Mouse (Mus musculus) forebrain, embryonic 15.5 days (tissue): Measurements from ENCODE around the gene 4921524J17Rik. TPM values are rescaled to one million over a fixed set of nuclear protein-coding genes. Genes with fewer than 3 reads are reported as not detected.

Experiments used
- ATAC-seq: fragments of 200-750 bp; cut with Nextera tagmentation; replicated peaks from 2 replicates; pipeline ENCODE4 v1.8.0; 2017; ENCODE audit warnings: mild to moderate bottlenecking, moderate TSS enrichment, moderate library complexity
- H3K27ac ChIP-seq: fragments of 300-500 bp; sonication (generic); replicated peaks from 2 replicates; pipeline ENCODE4 v1.5.1; 2015; ENCODE audit warnings: mild to moderate bottlenecking, inconsistent platforms
- H3K27me3 ChIP-seq: fragments of 300-500 bp; sonication (generic); 2 replicates; pipeline ENCODE4 v1.6.1; 2015; ENCODE audit warnings: inconsistent platforms
- H3K36me3 ChIP-seq: fragments of 300-500 bp; sonication (generic); 2 replicates; pipeline ENCODE4 v1.6.1; 2015; ENCODE audit warnings: mild to moderate bottlenecking, inconsistent platforms
- H3K4me1 ChIP-seq: fragments of 300-500 bp; sonication (generic); 2 replicates; pipeline ENCODE4 v1.6.1; 2015; ENCODE audit warnings: inconsistent platforms
- H3K4me2 ChIP-seq: fragments of 300-500 bp; sonication (generic); replicated peaks from 2 replicates; pipeline ENCODE4 v1.6.1; 2015; ENCODE audit warnings: mild to moderate bottlenecking, inconsistent platforms
- H3K4me3 ChIP-seq: fragments of 300-500 bp; sonication (generic); 2 replicates; pipeline ENCODE4 v1.5.1; 2015; ENCODE audit warnings: mild to moderate bottlenecking, inconsistent platforms
- H3K9ac ChIP-seq: fragments of 300-500 bp; sonication (generic); replicated peaks from 2 replicates; pipeline ENCODE4 v1.6.1; 2015; ENCODE audit warnings: mild to moderate bottlenecking, inconsistent platforms
- H3K9me3 ChIP-seq: fragments of 300-500 bp; sonication (generic); 2 replicates; pipeline ENCODE4 v1.6.1; 2016; ENCODE audit warnings: inconsistent platforms
- WGBS: fragments of 180-500 bp; shearing (Covaris S2); methylation state at CpG from one replicate; pipeline ENCODE4 v1.1.7; 2015; ENCODE audit warnings: mixed read lengths; 5-methylcytosine and 5-hydroxymethylcytosine counted together
- polyA plus RNA-seq: library from polyadenylated mRNA; unstranded; fragments of >200 nt; fragmentation: Nextera tagmentation; extraction: Ambion mirVana; gene quantifications from 2 replicates; pipeline ENCODE4 v1.2.1, GENCODE M21; 2015

4921524J17Rik gene
- polyA plus RNA-seq, 1 experiment from 2014 or later = 74.7 TPM

- H3K36me3 ChIP-seq = no peaks in the 10 kb centered on the region
- H3K4me3 ChIP-seq = no peak overlapping the region
- H3K4me2 ChIP-seq = no peak overlapping the region
- peaks cover 20% of the 10 kb centered on the region for H3K4me1 ChIP-seq
- no peak overlapping the region for H3K9ac ChIP-seq
- no peaks in the 10 kb centered on the region for H3K9me3 ChIP-seq
- WGBS = 69% methylated on average over 12 of the region's 12 CpGs
- H3K27me3 ChIP-seq = no peaks in the 10 kb centered on the region
- no peak for ATAC-seq
- no peak overlapping the region for H3K27ac ChIP-seq
Observed at GRCm38 (mm10) chr8:85434817-85435216, 2.2 kb upstream of the 4921524J17Rik start.

DNA sequence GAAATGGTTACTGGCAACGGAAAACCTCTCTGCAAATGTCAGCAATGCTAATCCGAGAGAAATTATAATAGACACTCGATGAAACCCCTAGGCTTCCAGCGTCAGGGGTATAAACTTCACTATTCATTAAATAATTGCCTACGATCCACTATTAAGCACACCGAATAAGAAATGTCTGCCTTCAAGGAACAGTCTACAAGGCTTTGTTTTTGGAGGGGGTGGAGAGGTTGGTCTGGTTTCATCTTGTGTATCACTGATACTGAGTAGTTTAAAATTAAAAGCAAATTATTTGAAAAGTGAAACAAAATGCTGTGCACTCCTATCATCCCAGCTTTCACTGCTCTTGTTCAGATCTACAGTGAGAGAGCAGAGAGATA is 372 bp upstream of the 4921524J17Rik start:
- ATAC-seq = peak; percentile 75
- H3K4me2 ChIP-seq = peak overlapping the region; percentile 51
- H3K36me3 ChIP-seq = no peaks in the 10 kb centered on the region
- peak overlapping the region; percentile 81 for H3K4me3 ChIP-seq
- 2% methylated on average over 6 of the region's 6 CpGs for WGBS
- peak overlapping the region; percentile 94 for H3K27ac ChIP-seq
- no peaks in the 10 kb centered on the region for H3K9me3 ChIP-seq
- H3K4me1 ChIP-seq = peaks cover 33% of the 10 kb centered on the region
- no peaks in the 10 kb centered on the region for H3K27me3 ChIP-seq
- peak overlapping the region; percentile 43 for H3K9ac ChIP-seq

DNA sequence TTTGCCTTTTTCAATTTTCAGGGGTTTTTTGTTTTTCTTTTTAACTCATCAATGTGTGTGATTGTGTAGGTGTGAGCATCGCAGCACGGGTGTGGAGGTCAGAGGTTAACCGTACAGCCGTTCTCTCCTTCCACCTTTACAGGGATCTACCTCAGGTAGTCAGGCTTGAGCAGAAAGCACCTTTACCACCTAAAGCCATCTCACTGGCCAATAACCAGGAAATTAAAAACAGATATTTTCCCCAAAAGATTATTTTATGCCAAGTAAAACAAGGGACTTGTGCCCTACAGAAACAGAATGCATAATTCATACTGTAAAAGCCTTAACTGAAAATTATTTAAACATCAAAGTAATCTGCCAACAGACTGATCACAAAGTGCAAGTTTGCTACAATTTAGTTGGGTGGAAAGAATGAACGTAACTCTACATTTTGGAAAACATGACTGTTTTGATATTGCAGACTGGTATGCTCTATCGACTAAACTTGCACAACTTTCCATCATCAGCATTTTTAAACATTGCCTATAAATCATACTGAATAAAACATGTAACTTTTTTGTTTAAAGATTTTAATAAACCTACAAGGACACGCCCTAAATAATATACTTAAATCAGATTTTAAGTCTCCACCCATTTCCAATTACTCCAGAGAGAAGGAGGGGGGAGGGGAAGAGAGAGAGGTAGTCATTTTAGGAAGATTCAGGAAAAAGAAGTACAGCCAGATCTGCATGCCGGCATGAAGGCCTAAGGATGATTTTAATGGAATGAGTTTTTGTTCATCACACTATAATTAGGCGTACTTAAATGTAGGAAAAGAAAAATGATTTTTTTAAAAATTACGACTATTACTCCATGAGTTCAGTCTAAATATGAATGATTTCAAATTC is 1.1 kb downstream of the 4921524J17Rik start:
- Histone ChIP-seq H3K27me3 (no peaks in the 10 kb centered on the region), H3K36me3 (no peaks in the 10 kb centered on the region), H3K4me2 (peak overlapping the region; percentile 51), H3K27ac (peak overlapping the region; percentile 94), H3K4me1 (peaks cover 39% of the 10 kb centered on the region), H3K9me3 (no peaks in the 10 kb centered on the region), H3K4me3 (peak overlapping the region; percentile 81), H3K9ac (peak overlapping the region; percentile 79)
- 18% methylated on average over 10 of the region's 10 CpGs for WGBS
- ATAC-seq = no peak

DNA sequence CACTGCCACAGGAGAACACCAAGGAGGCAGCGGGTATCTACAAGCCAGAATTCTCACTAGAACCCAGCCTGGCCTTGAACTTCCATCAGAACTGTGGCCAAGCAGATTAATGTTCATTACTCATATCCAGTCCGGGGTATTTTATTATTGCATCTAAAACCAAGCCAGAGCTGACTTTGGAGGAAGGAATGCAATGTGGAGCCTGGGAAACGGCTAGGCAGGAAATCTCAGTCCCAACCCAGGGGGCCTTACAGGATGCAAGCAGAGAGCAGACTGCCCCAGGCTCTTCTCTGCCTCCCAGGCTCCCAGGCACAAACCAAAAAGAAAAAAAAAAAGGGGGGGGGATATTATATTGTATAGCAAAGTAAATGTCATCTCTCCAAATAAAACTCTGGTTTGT is 1.8 kb downstream of the 4921524J17Rik start:
- WGBS = 24% methylated on average over 3 of the region's 3 CpGs
- Histone ChIP-seq H3K9me3 (no peaks in the 10 kb centered on the region), H3K27me3 (no peaks in the 10 kb centered on the region), H3K27ac (no peak overlapping the region), H3K9ac (peak overlapping the region; percentile 79; the same call in 1 of the 2 replicates), H3K4me2 (peak overlapping the region; percentile 51), H3K4me1 (peaks cover 39% of the 10 kb centered on the region), H3K36me3 (no peaks in the 10 kb centered on the region), H3K4me3 (peak overlapping the region; percentile 81)
- ATAC-seq = no peak

DNA sequence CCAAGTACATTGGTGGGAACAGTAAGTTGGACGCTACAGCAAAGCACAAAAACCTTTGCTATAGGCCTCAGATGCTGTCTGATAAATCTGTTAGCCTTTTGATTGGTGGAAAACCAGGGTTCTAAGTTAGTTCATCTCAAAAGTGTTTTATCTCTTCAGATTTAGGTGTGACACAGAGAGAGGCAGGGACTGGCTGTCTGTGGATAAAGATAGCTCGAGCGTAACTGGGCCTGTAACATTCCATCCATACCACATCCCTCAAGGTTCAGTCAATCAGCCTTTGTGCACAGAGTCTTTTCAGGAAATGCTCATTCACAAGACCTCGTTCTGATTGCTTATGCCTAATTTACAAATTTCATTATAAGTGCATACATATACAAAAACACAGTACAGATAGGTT is 3.4 kb downstream of the 4921524J17Rik start:
- H3K4me1 ChIP-seq = peaks cover 39% of the 10 kb centered on the region
- H3K4me3 ChIP-seq = no peak overlapping the region
- no peaks in the 10 kb centered on the region; the same call in 1 of the 2 replicates for H3K36me3 ChIP-seq
- H3K27me3 ChIP-seq = no peaks in the 10 kb centered on the region
- H3K9ac ChIP-seq = peak overlapping the region; percentile 4; the same call in 1 of the 2 replicates
- WGBS = 11% methylated on average over 4 of the region's 4 CpGs
- peak overlapping the region; percentile 8; the same call in 1 of the 2 replicates for H3K4me2 ChIP-seq
- H3K27ac ChIP-seq = 0 out of 2 replicates have a peak overlapping the region, but pooled peaks have one; percentile 9
- ATAC-seq = no peak
- H3K9me3 ChIP-seq = no peaks in the 10 kb centered on the region

DNA sequence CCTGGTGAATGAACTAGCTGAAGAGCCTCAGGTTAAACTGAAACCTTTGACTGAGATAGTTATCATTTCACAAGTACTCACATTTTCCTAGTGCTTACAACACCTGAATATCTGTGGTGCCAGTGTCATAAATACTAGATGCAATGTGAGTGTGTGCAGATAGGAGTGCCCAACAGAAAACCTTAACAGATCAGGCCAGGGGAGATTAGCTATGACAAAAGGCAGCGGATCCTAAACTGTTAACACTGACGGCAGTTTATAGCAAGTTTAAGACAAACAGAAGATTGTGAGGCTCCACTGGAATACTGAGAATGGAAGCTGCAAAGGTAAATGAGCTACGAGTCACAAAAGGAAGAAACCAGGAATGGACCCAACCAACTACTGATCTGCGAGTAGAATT is 5.6 kb downstream of the 4921524J17Rik start:
- no peaks in the 10 kb centered on the region for H3K9me3 ChIP-seq
- H3K27ac ChIP-seq = no peak overlapping the region
- no peaks in the 10 kb centered on the region for H3K27me3 ChIP-seq
- H3K36me3 ChIP-seq = no peaks in the 10 kb centered on the region; the same call in 1 of the 2 replicates
- peaks cover 35% of the 10 kb centered on the region for H3K4me1 ChIP-seq
- ATAC-seq = no peak
- H3K4me2 ChIP-seq = no peak overlapping the region
- H3K9ac ChIP-seq = no peak overlapping the region
- WGBS = 83% methylated on average over 4 of the region's 4 CpGs
- H3K4me3 ChIP-seq = no peak overlapping the region

DNA sequence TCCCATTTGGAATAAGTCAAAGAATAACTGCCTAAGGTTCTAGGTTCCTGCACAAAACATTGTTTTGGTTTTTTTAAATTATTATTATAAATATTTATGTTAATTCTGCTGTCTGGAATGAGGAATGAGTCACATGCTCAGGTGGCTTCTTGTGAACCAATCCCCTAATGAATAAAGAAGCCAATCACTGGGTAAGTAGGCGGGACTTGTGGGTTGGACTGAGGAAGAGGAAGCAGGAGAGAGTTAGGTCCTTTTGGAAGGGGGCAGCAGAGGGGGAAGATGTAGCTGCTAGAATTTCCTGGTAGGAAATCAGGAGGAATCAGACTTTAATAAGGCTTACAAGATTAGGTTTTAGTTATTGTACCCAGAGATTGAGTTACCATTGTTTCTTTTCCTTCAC is 11.3 kb downstream of the 4921524J17Rik start:
- WGBS = 97% methylated on average over 1 of the region's 1 CpGs
- H3K4me2 ChIP-seq = no peak overlapping the region
- no peak overlapping the region for H3K4me3 ChIP-seq
- H3K27me3 ChIP-seq = no peaks in the 10 kb centered on the region
- H3K27ac ChIP-seq = no peak overlapping the region
- H3K36me3 ChIP-seq = no peaks in the 10 kb centered on the region; the same call in 1 of the 2 replicates
- no peak overlapping the region for H3K9ac ChIP-seq
- no peak for ATAC-seq
- H3K4me1 ChIP-seq = no peaks in the 10 kb centered on the region
- no peaks in the 10 kb centered on the region for H3K9me3 ChIP-seq

GRCm38 (mm10) chr8:85408526-85408925 is 24.1 kb downstream of the 4921524J17Rik start:
- H3K9me3 ChIP-seq = no peaks in the 10 kb centered on the region
- H3K4me1 ChIP-seq = no peaks in the 10 kb centered on the region
- H3K4me3 ChIP-seq = no peak overlapping the region
- no peak overlapping the region for H3K9ac ChIP-seq
- no peak overlapping the region for H3K4me2 ChIP-seq
- H3K27ac ChIP-seq = no peak overlapping the region
- H3K27me3 ChIP-seq = no peaks in the 10 kb centered on the region
- H3K36me3 ChIP-seq = peaks cover 6% of the 10 kb centered on the region; the same call in 1 of the 2 replicates
- ATAC-seq = no peak
- WGBS = 82% methylated on average over 3 of the region's 3 CpGs

DNA sequence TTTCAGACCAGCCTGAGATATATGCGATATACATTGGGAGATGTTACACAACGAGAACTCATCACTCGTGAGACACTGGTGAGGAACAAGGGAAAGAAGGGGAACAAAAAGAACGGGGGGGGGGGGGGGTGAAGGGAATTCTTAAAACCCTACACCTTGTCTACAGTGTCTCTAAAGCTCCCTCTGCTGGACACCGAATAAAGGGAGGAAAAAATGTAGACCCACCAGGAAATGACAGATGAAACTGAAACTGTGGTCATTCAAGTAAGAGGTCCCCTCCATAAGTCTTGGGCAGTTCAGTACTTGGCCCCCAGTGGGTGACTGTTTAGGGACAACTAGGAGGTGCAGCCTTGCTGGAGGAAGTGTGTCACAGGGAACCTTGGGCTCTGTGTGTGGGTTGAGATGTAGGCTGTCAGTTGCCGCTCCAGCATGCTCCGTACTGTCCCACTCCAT is 24.6 kb downstream of the 4921524J17Rik start:
- WGBS = 61% methylated on average over 7 of the region's 7 CpGs
- no peaks in the 10 kb centered on the region for H3K4me1 ChIP-seq
- ATAC-seq = no peak
- peaks cover 6% of the 10 kb centered on the region; the same call in 1 of the 2 replicates for H3K36me3 ChIP-seq
- no peaks in the 10 kb centered on the region for H3K27me3 ChIP-seq
- no peak overlapping the region for H3K9ac ChIP-seq
- H3K9me3 ChIP-seq = no peaks in the 10 kb centered on the region
- no peak overlapping the region for H3K4me3 ChIP-seq
- H3K27ac ChIP-seq = no peak overlapping the region
- H3K4me2 ChIP-seq = no peak overlapping the region

GRCm38 (mm10) chr8:85405961-85406360 is 26.7 kb downstream of the 4921524J17Rik start:
- H3K4me1 ChIP-seq = no peaks in the 10 kb centered on the region
- H3K4me2 ChIP-seq = no peak overlapping the region
- no peak overlapping the region for H3K4me3 ChIP-seq
- no peaks in the 10 kb centered on the region for H3K27me3 ChIP-seq
- WGBS = 75% methylated on average over 10 of the region's 10 CpGs
- peaks cover 6% of the 10 kb centered on the region; the same call in 1 of the 2 replicates for H3K36me3 ChIP-seq
- ATAC-seq = no peak
- no peak overlapping the region for H3K9ac ChIP-seq
- H3K27ac ChIP-seq = no peak overlapping the region
- H3K9me3 ChIP-seq = no peaks in the 10 kb centered on the region

- Histone ChIP-seq H3K9me3 (no peaks in the 10 kb centered on the region), H3K27me3 (no peaks in the 10 kb centered on the region), H3K4me2 (no peak overlapping the region), H3K9ac (no peak overlapping the region), H3K4me3 (no peak overlapping the region), H3K27ac (no peak overlapping the region), H3K36me3 (peaks cover 6% of the 10 kb centered on the region; the same call in 1 of the 2 replicates), H3K4me1 (no peaks in the 10 kb centered on the region)
- 0 out of 2 replicates have a peak, but pooled peaks have one; percentile 51 for ATAC-seq
- WGBS = 58% methylated on average over 3 of the region's 3 CpGs
Observed at GRCm38 (mm10) chr8:85405418-85405817, 27.2 kb downstream of the 4921524J17Rik start.

- H3K4me3 ChIP-seq = no peak overlapping the region
- no peaks in the 10 kb centered on the region for H3K27me3 ChIP-seq
- H3K27ac ChIP-seq = no peak overlapping the region
- WGBS = 91% methylated on average over 4 of the region's 4 CpGs
- no peak overlapping the region for H3K4me2 ChIP-seq
- no peak for ATAC-seq
- no peaks in the 10 kb centered on the region for H3K4me1 ChIP-seq
- no peak overlapping the region for H3K9ac ChIP-seq
- H3K36me3 ChIP-seq = no peaks in the 10 kb centered on the region
- H3K9me3 ChIP-seq = no peaks in the 10 kb centered on the region
Observed at GRCm38 (mm10) chr8:85398548-85398947, 34.1 kb downstream of the 4921524J17Rik start.
